Mouse (Mus musculus) limb, embryonic 10.5 days (tissue): Measurements from ENCODE around the gene Kpna7. TPM values are rescaled to one million over a fixed set of nuclear protein-coding genes. Genes with fewer than 3 reads are reported as not detected.

Experiments
- DNase-seq: peaks from one replicate; pipeline ENCODE4 v3.0.0-alpha.2; 2017; ENCODE audit warnings: low spot score
- H3K27ac ChIP-seq: fragments of 300-500 bp; sonication (generic); 2 replicates; pipeline ENCODE4 v1.5.1; 2016; ENCODE audit warnings: mild to moderate bottlenecking
- H3K27me3 ChIP-seq: fragments of 300-500 bp; sonication (generic); 2 replicates; pipeline ENCODE4 v1.6.1; 2016; ENCODE audit warnings: low read depth, mild to moderate bottlenecking; ENCODE audit not compliant: poor library complexity, severe bottlenecking
- H3K36me3 ChIP-seq: fragments of 300-500 bp; sonication (generic); 2 replicates; pipeline ENCODE4 v1.6.1; 2016; ENCODE audit warnings: mild to moderate bottlenecking, moderate library complexity
- H3K4me1 ChIP-seq: fragments of 300-500 bp; sonication (generic); 2 replicates; pipeline ENCODE4 v1.6.1; 2016
- H3K4me3 ChIP-seq: fragments of 300-500 bp; sonication (generic); 2 replicates; pipeline ENCODE4 v1.5.1; 2016; ENCODE audit warnings: mild to moderate bottlenecking, moderate library complexity
- H3K9me3 ChIP-seq: fragments of 300-500 bp; sonication (generic); replicated peaks from 2 replicates; pipeline ENCODE4 v1.6.1; 2016; ENCODE audit warnings: mild to moderate bottlenecking
- WGBS: fragments of 180-500 bp; shearing (Covaris S2); methylation state at CpG from one replicate; pipeline ENCODE4 v1.1.7; 2016; 5-methylcytosine and 5-hydroxymethylcytosine counted together
- polyA plus RNA-seq: library from polyadenylated mRNA; unstranded; fragments of >200 nt; fragmentation: Nextera tagmentation; extraction: Ambion mirVana; gene quantifications from 2 replicates; pipeline ENCODE4 v1.2.1, GENCODE M21; 2016

Gene Kpna7
- polyA plus RNA-seq, 1 experiment from 2014 or later: not detected

DNA sequence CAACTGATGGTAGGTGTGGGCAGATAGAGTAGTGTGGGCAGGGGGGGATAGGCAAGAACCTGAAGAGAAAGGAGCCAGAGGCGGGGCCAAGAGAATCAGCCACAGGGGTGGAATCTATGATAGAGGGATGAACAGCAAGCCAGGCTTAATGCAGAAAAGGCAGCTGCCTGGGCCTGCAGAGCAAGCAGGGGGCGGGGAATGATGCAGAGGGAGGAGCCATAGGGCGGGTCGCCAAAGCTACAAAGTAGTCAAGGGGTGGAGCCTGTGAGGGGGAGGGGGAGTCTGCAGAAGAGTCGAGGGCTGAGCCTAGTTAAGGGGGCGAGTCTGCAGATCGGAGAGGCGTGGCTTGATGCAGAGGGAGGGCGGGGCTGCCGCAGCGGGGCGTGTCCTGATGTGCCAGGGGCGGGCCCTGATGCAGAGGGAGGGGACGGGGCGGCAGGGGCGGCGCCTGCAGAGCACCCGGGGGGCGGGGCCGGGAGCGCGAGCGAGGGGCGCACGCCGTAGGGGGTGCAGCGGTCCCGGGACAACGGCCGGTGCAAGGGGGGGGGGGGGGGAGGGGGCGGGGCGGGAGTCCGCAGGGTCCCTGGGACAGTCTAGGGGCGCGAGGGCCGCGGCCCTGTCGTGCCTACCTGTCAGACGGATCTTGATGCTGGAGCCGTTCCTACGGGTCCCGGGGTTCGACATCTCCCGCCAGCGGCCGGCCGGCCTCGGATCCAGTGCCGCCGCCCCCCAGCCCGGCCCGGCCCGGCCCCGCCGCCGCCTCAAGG, 118.8 kb downstream of the Kpna7 start:
- Histone ChIP-seq H3K36me3 (no peaks in the 10 kb centered on the region), H3K4me3 (peak overlapping the region; percentile 91), H3K27ac (peak overlapping the region; percentile 95), H3K27me3 (peaks cover 18% of the 10 kb centered on the region), H3K9me3 (no peaks in the 10 kb centered on the region), H3K4me1 (peaks cover 42% of the 10 kb centered on the region)
- DNase-seq: peak; percentile 94
- 3% methylated on average over 36 of the region's 56 CpGs for WGBS

DNA sequence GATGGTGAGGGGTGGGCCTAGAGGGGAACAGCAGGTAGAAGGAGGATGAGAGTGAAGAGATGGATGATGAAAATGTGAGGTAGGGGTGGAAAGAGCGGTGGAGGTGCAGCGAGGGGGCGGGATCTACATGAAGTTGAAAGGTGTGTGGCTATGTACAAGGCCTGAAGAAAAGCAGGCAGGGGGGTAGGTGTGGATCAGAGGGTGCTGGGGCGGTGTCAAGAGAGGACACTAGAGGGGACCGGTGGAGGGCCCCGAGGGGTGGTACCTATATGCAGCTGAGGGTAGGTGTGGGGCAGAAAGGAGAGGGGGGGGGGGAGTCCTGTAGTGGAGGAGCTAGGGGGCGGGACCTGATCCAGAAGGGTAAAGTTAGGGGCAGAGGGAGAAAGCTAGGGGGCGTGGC, 119.4 kb downstream of the Kpna7 start:
- no peak for DNase-seq
- peak overlapping the region; percentile 95 for H3K27ac ChIP-seq
- 21% methylated on average over 8 of the region's 8 CpGs for WGBS
- H3K9me3 ChIP-seq: no peaks in the 10 kb centered on the region
- peaks cover 43% of the 10 kb centered on the region for H3K4me1 ChIP-seq
- peak overlapping the region; percentile 91 for H3K4me3 ChIP-seq
- H3K36me3 ChIP-seq: no peaks in the 10 kb centered on the region
- peaks cover 18% of the 10 kb centered on the region for H3K27me3 ChIP-seq

DNA sequence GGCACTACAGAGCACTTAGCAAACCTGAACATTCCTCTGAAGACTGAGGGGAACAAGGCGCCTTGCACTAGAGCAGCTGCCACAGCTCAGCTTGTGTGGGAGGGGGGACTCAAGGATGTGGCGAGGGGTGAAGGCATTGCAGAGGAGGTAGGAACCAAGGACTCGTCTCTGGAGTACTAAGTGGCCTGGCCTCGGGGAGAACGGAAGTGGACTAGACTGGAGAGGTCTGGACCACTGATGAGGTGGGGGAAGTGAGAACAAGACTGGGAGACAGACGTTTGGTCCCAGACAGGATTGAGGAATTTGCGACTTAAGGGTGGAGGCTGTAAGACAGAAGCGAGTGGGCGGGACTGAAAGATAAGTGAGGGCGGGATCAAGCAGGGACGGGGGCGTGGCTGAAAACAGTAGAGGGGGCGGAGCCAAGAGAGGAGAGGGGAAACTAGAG, 120.0 kb downstream of the Kpna7 start:
- Histone ChIP-seq H3K4me1 (peaks cover 50% of the 10 kb centered on the region), H3K9me3 (no peaks in the 10 kb centered on the region), H3K27ac (peak overlapping the region; percentile 95), H3K27me3 (peaks cover 18% of the 10 kb centered on the region), H3K4me3 (peak overlapping the region; percentile 91), H3K36me3 (no peaks in the 10 kb centered on the region)
- DNase-seq: peak; percentile 74
- 3% methylated on average over 13 of the region's 13 CpGs for WGBS

DNA sequence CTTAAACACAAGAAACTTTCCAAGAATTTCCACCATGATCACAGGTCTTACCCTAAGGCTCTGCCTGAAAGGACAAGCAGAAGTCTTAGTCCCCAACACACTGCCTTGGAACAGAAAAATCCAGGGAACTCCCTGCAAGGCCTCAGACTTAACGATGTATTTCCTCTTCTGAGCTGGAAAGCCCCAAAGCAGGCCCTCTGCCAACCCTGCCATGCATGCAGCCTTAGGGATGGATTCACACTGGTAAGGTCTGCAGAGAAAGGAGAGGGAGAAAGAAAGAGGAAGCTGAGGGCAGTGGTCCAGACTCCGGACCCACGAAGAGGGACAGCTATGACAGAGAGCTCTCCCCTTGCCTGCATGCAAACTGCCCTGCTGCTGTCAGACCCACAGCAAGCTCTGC, 120.4 kb downstream of the Kpna7 start:
- Histone ChIP-seq H3K27ac (peak overlapping the region; percentile 95), H3K9me3 (no peaks in the 10 kb centered on the region), H3K4me1 (peaks cover 54% of the 10 kb centered on the region), H3K36me3 (no peaks in the 10 kb centered on the region), H3K4me3 (peak overlapping the region; percentile 91), H3K27me3 (peaks cover 18% of the 10 kb centered on the region)
- no peak for DNase-seq
- 58% methylated on average over 3 of the region's 3 CpGs for WGBS

DNA sequence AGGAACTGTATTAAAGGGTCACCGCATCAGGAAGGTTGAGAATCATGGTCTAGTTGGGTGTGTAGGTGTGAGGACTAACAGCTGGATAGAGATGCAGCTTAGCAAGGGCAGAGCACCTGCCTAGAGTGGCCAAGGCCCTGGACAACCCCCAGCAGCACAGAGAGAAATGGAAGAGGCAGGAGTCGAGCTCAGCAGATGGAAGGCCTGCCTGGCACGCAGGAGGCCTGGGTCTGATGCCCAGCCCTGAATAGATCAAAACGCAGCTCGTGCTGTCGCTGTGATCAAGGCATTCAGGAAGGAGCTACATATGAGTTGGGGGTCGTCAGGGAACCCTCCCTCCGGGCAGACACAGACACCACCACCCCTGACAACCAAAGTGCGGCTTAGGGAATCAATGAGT, 125.6 kb downstream of the Kpna7 start:
- Histone ChIP-seq H3K27me3 (no peaks in the 10 kb centered on the region), H3K4me3 (no peak overlapping the region), H3K9me3 (no peaks in the 10 kb centered on the region), H3K4me1 (peaks cover 36% of the 10 kb centered on the region), H3K36me3 (no peaks in the 10 kb centered on the region), H3K27ac (no peak overlapping the region; the same call in 1 of the 2 replicates)
- no peak for DNase-seq
- 89% methylated on average over 9 of the region's 9 CpGs for WGBS

DNA sequence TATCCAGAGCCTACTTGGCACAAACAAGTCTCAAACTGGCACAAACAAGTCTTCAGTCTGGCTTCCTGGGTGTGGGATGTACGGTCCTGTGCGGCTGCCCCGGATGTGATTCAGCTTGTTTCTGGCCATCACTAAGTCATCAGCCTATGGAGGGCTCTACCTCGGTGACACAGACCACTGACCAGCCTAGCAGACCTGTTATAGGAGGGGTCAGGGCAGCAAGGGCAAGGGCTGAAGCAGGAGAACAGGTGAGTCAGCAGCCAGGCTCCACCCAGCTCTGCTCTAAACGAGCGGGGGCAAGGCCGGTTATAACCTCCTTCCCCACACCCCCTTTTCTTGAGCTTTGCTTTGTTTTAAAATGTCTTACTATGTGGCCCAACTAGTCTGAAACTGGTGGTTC, 129.4 kb downstream of the Kpna7 start:
- Histone ChIP-seq H3K36me3 (no peaks in the 10 kb centered on the region), H3K9me3 (no peaks in the 10 kb centered on the region), H3K27ac (no peak overlapping the region), H3K27me3 (no peaks in the 10 kb centered on the region), H3K4me3 (no peak overlapping the region), H3K4me1 (peaks cover 20% of the 10 kb centered on the region)
- DNase-seq: no peak
- 80% methylated on average over 7 of the region's 7 CpGs for WGBS

DNA sequence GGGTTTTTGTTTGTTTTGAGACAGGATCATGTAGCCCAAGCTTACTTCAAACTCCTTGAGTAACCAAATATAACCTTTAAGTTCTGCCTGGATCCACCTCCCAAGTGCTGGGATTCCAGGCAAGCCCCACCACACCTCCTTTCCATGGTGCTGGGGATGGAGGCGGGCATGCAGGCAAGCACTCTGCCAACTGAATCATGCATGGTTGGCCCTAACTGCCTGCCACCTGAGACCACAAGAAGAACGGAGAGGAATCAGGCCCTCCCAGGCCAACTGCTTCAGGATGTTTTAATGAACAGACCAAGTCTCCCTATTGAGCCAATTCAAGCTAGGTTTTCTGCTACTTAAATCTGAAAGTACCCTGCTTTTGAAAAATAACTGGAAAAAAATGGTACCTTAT, 131.2 kb downstream of the Kpna7 start:
- no peaks in the 10 kb centered on the region for H3K27me3 ChIP-seq
- no peak for DNase-seq
- no peaks in the 10 kb centered on the region for H3K36me3 ChIP-seq
- 80% methylated on average over 2 of the region's 2 CpGs for WGBS
- no peak overlapping the region for H3K27ac ChIP-seq
- peaks cover 12% of the 10 kb centered on the region; the same call in 1 of the 2 replicates for H3K4me1 ChIP-seq
- no peak overlapping the region for H3K4me3 ChIP-seq
- no peaks in the 10 kb centered on the region for H3K9me3 ChIP-seq

DNA sequence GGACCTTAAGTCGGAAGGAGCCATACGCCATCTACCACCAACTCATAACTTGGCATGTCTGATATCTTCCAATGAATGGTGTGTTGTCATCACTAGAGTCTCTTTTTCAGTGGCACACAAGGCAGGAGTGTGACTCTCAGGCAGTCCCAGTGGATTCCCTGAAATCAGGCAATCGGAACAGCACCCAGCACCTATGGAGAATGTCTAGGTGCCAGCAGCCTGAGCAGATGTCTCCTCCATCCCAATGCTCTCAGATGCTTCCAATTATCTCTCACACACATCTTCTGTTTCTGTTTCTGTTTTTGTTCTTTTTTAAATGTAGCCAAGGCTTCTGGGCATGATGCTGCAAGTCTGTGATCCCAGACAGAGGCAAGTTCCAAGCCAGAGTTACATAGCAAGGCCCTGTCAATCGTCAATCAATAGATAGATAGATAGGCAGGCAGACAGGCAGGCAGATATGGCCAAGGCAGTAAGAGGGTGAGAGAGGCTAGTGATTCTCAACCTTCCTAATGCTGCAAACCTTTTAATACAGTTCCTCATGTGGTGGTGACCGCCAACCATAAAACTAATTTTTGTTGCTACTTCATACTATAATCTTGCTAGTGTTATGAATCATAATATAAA, 133.3 kb downstream of the Kpna7 start:
- 95% methylated on average over 5 of the region's 5 CpGs for WGBS
- Histone ChIP-seq H3K4me1 (peaks cover 7% of the 10 kb centered on the region; the same call in 1 of the 2 replicates), H3K9me3 (no peaks in the 10 kb centered on the region), H3K36me3 (no peaks in the 10 kb centered on the region), H3K4me3 (no peak overlapping the region), H3K27me3 (no peaks in the 10 kb centered on the region), H3K27ac (no peak overlapping the region)
- DNase-seq: no peak

DNA sequence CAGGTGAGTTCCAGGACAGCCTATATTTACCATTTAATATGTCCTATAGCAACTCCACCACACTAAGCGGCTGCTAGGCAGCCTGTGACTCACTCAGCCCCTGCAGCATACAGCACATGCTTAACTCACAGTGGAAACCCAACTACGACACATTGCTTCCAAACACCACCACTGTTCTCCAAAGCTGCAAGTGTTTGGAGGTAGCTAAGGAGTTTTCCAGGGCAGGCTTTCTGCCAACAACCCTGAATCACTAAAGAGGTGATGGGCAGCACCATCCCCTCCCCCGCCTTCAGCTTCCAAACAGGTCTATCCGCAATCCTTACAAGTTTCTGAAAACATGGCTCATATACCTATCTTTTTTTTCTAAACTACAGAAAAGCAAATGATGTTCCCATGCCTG, 134.0 kb downstream of the Kpna7 start:
- Histone ChIP-seq H3K9me3 (no peaks in the 10 kb centered on the region), H3K36me3 (no peaks in the 10 kb centered on the region), H3K4me3 (no peak overlapping the region), H3K27me3 (no peaks in the 10 kb centered on the region), H3K27ac (no peak overlapping the region), H3K4me1 (peaks cover 7% of the 10 kb centered on the region; the same call in 1 of the 2 replicates)
- no peak for DNase-seq
- 90% methylated on average over 4 of the region's 4 CpGs for WGBS

DNA sequence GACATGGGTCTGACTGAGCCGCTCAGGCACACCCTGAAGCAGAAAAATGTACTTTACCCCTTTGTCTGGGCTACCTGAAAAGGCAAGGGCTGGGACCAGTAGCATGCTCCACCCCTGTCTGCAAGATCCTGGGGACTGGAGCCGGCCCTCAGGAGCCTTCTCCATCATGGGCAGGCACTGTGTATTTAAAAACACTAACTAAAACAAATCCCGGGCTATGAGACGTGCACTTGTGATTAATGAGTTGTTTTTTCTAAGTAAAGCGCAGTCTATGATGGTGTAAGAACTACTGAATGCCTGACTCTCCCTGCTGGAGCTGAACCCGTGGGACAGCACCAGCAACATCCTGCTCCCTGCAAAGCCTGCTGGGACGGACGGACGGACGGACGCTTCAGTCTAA, 135.4 kb downstream of the Kpna7 start:
- H3K4me1 ChIP-seq: peaks cover 7% of the 10 kb centered on the region
- DNase-seq: no peak
- WGBS: 75% methylated on average over 11 of the region's 11 CpGs
- no peaks in the 10 kb centered on the region for H3K9me3 ChIP-seq
- H3K27ac ChIP-seq: no peak overlapping the region
- no peaks in the 10 kb centered on the region for H3K36me3 ChIP-seq
- no peaks in the 10 kb centered on the region for H3K27me3 ChIP-seq
- H3K4me3 ChIP-seq: no peak overlapping the region

DNA sequence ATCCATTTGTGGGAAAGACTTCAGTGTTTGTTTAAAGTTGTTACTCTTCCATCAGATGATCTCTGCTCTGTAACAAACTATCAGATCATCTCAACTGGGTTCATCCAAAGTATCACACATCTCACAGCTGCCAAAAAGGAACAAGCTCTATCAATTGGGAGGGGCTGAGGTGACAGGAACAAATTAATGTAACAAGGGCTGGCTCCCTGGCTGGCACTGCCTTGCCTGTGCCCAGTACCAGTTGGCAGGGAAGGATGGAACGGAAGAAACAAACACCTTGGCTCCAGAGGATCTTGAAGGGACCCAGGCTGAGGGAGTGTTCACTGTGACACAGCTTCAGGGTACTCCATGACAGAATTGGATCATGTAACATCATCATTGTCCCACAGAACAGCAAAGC, 135.8 kb downstream of the Kpna7 start:
- Histone ChIP-seq H3K9me3 (no peaks in the 10 kb centered on the region), H3K4me3 (no peak overlapping the region), H3K27me3 (no peaks in the 10 kb centered on the region), H3K4me1 (peaks cover 9% of the 10 kb centered on the region), H3K36me3 (no peaks in the 10 kb centered on the region), H3K27ac (no peak overlapping the region)
- WGBS: 78% methylated on average over 1 of the region's 1 CpGs
- DNase-seq: no peak

DNA sequence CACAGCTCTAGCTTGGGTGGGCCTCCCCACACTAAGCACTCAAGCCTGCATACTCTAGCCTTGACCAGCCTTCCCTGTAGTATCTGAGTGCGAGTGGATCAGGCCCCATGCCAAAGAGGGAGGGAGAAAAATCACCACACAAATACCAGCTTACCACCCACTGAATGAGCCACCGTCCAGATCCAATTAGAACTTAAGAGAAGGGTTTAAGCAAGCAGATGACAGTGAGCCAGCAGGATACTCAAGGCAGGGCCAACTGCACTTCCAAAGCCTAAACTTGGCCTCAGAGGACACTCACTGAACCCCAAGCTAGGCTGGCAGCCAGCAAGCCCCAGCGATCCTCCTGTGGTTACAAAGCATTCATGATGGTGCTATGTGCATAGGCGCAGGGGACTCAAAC, 137.8 kb downstream of the Kpna7 start:
- Histone ChIP-seq H3K27ac (no peak overlapping the region), H3K36me3 (no peaks in the 10 kb centered on the region), H3K9me3 (no peaks in the 10 kb centered on the region), H3K27me3 (no peaks in the 10 kb centered on the region), H3K4me3 (no peak overlapping the region), H3K4me1 (peaks cover 10% of the 10 kb centered on the region)
- WGBS: 94% methylated on average over 4 of the region's 4 CpGs
- no peak for DNase-seq

DNA sequence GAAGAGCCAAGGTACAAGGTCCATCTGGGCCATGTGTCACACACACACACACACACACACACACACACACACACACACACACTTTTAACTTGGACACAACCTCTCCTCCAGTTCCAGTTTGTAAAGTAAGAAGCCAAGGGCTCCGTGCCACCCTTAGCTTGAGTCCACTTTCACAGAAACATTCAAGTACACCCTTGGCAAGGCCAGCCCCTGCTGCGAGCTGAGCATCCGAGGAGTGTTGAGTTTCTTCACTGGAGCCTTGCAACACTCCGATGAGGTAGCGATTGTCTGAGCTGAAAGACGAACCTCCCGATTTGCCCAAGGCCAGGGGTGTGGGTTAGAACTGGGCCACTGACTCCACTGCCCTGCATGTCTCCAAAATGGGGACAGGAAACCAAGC, 138.9 kb downstream of the Kpna7 start:
- Histone ChIP-seq H3K27me3 (no peaks in the 10 kb centered on the region), H3K4me3 (no peak overlapping the region), H3K4me1 (peaks cover 11% of the 10 kb centered on the region), H3K36me3 (no peaks in the 10 kb centered on the region), H3K27ac (no peak overlapping the region), H3K9me3 (no peaks in the 10 kb centered on the region)
- DNase-seq: no peak
- 90% methylated on average over 7 of the region's 7 CpGs for WGBS
